Mouse (Mus musculus) cerebellum, postnatal 25 days (tissue): ENCODE data around the gene Clns1a.
A peak's percentile ranks its signal among the peaks of the same experiment; 100 is the strongest.

Experiments
- DNase-seq, 2 experiments: peaks; one replicate each; pipeline ENCODE4 v3.0.0; 2021; ENCODE audit warnings: mixed read lengths in 2 of 2

Clns1a gene

GRCm38 (mm10) chr7:97766406-97767166 is 70.2 kb downstream of the Clns1a start:
- DNase-seq: no peak

DNA sequence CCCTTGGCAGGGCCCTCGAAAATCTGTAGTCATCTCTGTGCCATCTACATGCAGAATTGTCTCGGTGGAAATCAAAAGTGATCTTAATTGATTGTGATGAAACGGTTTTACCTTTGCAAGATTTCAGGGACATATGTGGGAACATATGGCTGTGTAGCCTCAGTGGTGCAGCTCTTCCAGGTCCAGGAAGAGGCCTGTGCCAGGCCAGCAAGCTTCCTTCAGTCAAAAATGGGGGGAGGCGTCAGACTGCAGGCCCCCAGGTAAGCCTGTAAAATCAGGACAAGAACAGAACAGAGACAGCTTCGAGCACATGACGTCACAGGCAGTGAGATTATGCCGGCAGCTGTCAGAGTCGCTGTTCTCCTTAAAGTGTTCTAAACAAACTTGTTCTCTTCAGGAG is 71.4 kb downstream of the Clns1a start:
- DNase-seq: peak; percentile 49 to 52

DNA sequence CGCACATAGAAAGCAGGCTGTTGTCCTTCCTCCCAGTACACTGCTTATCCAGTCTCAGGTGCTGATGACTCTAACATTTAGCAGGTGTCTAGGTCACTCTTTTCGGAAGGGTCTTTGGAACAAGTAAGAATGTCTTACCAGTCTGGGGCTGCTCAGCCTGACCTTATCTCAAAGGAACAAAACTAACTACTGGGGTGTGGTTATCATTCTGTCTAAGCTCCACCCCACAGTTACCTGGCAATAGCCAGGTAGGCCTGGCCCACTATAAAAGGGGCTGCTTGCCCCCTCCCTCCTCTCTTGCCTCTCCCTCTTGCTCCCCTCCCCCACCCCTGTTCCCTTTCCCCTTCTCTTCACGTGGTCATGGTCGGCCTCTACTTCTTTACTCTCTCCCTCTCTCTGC is 72.6 kb downstream of the Clns1a start:
- DNase-seq: no peak
